Mouse (Mus musculus) forebrain, embryonic 11.5 days (tissue): ENCODE data around the gene Cracr2b. TPM values are rescaled to one million over a fixed set of nuclear protein-coding genes. Genes with fewer than 3 reads are reported as not detected.

Experiments used
- ATAC-seq: fragments of 200-750 bp; cut with Nextera tagmentation; replicated peaks from 2 replicates; pipeline ENCODE4 v1.8.0; 2017; ENCODE audit warnings: moderate TSS enrichment; ENCODE audit not compliant: low FRiP score
- DNase-seq: peaks from one replicate; pipeline ENCODE4 v3.0.0-alpha.2; 2017; ENCODE audit warnings: low spot score
- H3K27ac ChIP-seq: fragments of 300-500 bp; sonication (generic); 2 replicates; pipeline ENCODE4 v1.5.1; 2014; ENCODE audit warnings: low read depth, low read length
- H3K27me3 ChIP-seq: fragments of 300-500 bp; sonication (generic); 2 replicates; pipeline ENCODE4 v1.6.1; 2014; ENCODE audit warnings: mild to moderate bottlenecking, low read length, mixed read lengths; ENCODE audit not compliant: control insufficient read depth, insufficient read depth
- H3K36me3 ChIP-seq: fragments of 300-500 bp; sonication (generic); 2 replicates; pipeline ENCODE4 v1.6.1; 2014; ENCODE audit warnings: mild to moderate bottlenecking, low read length, moderate library complexity, mixed read lengths; ENCODE audit not compliant: control insufficient read depth, insufficient read depth
- H3K4me1 ChIP-seq: fragments of 300-500 bp; sonication (generic); replicated peaks from 2 replicates; pipeline ENCODE4 v1.6.1; 2014; ENCODE audit warnings: low read length, mixed read lengths; ENCODE audit not compliant: control insufficient read depth, insufficient read depth
- H3K4me2 ChIP-seq: fragments of 300-500 bp; sonication (generic); 2 replicates; pipeline ENCODE4 v1.6.1; 2014; ENCODE audit warnings: low read depth, mild to moderate bottlenecking, low read length, moderate library complexity, mixed read lengths; ENCODE audit not compliant: severe bottlenecking
- H3K4me3 ChIP-seq: fragments of 300-500 bp; sonication (generic); 2 replicates; pipeline ENCODE4 v1.5.1; 2014; ENCODE audit warnings: low read depth, low read length
- H3K9ac ChIP-seq: fragments of 300-500 bp; sonication (generic); 2 replicates; pipeline ENCODE4 v1.6.1; 2014; ENCODE audit warnings: low read length
- H3K9me3 ChIP-seq: fragments of 300-500 bp; sonication (generic); 2 replicates; pipeline ENCODE4 v1.6.1; 2016; ENCODE audit warnings: low read length, mixed read lengths; ENCODE audit not compliant: control insufficient read depth
- WGBS: fragments of 180-500 bp; shearing (Covaris S2); extraction: QIAGEN DNeasy Blood & Tissue Kit; methylation state at CpG from one replicate; pipeline ENCODE4 v1.1.7; 2014; 5-methylcytosine and 5-hydroxymethylcytosine counted together
- polyA plus RNA-seq: library from polyadenylated mRNA; unstranded; fragments of >200 nt; fragmentation: Nextera tagmentation; extraction: Ambion mirVana; gene quantifications from 2 replicates; pipeline ENCODE4 v1.2.1, GENCODE M21; 2014

The Cracr2b gene
- polyA plus RNA-seq, 1 experiment from 2014 or later, result 5.9 TPM

DNA sequence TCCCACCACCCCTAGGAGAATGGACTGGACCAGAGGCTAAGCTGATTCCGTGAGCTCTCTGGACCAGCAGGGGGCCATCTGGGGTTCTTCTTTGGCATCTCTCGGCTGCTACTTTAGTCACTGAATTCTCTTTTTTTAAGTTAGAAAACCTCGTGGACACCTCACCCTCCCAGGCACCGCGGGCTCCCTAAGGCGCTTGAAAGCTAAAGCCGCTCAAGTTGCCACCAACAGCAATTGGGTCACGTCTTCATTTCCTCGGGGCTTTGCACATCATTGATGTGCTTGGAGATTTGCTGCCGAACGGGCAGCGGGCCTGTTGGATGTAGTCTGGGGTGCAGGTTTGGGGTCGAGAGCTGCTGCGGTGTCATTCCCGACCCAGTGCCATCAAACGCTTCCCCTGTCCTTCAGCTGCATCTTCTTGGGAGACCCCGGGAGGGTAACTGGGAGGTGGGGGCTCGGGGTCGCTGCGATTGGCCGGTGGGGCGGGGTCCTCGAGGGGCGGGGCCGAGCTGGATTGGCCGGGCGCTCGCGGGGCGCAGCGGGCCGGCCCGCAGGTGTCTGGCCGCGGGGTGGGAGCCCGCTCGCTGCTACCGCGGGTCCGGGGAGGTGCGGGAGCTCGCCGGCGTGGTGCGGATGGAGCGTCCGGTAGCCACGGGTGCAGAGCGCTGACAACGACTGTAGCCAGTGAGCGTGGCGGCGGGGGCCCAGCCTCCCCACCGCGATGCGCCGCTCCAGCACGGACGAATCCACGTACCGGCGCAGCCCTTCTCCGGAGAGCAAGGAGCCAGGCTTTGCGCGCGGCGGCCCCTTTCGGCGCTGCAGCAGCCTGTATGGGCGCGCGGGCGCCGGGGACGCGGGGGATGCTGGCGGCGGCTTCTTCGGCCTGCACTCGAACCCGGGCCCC is 20.9 kb downstream of the Cracr2b start:
- Histone ChIP-seq H3K27me3 (peaks cover 6% of the 10 kb centered on the region), H3K36me3 (no peaks in the 10 kb centered on the region), H3K9me3 (no peaks in the 10 kb centered on the region), H3K4me1 (peaks cover 6% of the 10 kb centered on the region; the same call in 1 of the 2 replicates), H3K9ac (peak overlapping the region; percentile 65), H3K4me2 (peak overlapping the region; percentile 95), H3K27ac (no peak overlapping the region), H3K4me3 (peak overlapping the region; percentile 61)
- peak; percentile 86 for DNase-seq
- under 1% methylated on average over 79 of the region's 81 CpGs for WGBS
- ATAC-seq, result peak; percentile 79

- Histone ChIP-seq H3K4me3 (peak overlapping the region; percentile 61), H3K9ac (peak overlapping the region; percentile 65), H3K4me1 (peaks cover 6% of the 10 kb centered on the region; the same call in 1 of the 2 replicates), H3K4me2 (peak overlapping the region; percentile 95), H3K9me3 (no peaks in the 10 kb centered on the region), H3K36me3 (no peaks in the 10 kb centered on the region), H3K27me3 (peaks cover 4% of the 10 kb centered on the region), H3K27ac (no peak overlapping the region)
- DNase-seq (peak; percentile 61), ATAC-seq (peak; percentile 24; the same call in 1 of the 2 replicates)
- WGBS, result 5% methylated on average over 11 of the region's 11 CpGs
Measured at GRCm38 (mm10) chr7:141482531-141483024, 21.7 kb downstream of the Cracr2b start.

DNA sequence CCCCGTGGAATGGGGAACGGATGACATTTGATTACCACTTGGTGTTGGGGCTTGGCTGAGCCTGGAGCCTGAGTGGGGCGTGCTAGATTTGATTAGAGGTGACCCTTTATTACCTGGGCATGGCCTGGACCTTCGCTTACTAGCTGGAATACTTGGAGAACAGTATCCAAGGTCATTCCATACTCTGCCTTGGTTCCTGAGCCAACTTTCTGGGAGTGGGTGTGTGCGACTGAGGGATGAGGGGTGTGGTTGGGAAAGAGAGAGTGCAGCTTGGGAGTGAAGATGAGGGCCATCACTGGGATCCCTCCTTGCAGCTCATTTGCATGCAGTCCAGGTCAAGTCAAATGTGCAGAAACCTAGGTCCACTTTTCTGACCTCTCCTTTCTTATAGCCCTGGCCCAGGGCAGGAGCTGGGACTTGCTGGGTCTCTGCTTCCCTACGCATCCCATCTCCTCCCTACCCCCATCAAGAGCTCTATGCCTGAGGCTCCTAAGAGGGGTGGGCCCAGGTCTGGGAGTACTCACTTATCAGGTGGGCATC is 22.3 kb downstream of the Cracr2b start:
- no peak overlapping the region for H3K4me3 ChIP-seq
- peaks cover 4% of the 10 kb centered on the region for H3K27me3 ChIP-seq
- H3K36me3 ChIP-seq, result no peaks in the 10 kb centered on the region
- ATAC-seq, result no peak
- no peak overlapping the region for H3K27ac ChIP-seq
- 78% methylated on average over 6 of the region's 6 CpGs for WGBS
- no peaks in the 10 kb centered on the region for H3K9me3 ChIP-seq
- H3K4me2 ChIP-seq, result peak overlapping the region; percentile 95; the same call in 1 of the 2 replicates
- H3K9ac ChIP-seq, result no peak overlapping the region
- peaks cover 6% of the 10 kb centered on the region; the same call in 1 of the 2 replicates for H3K4me1 ChIP-seq
- DNase-seq, result no peak

DNA sequence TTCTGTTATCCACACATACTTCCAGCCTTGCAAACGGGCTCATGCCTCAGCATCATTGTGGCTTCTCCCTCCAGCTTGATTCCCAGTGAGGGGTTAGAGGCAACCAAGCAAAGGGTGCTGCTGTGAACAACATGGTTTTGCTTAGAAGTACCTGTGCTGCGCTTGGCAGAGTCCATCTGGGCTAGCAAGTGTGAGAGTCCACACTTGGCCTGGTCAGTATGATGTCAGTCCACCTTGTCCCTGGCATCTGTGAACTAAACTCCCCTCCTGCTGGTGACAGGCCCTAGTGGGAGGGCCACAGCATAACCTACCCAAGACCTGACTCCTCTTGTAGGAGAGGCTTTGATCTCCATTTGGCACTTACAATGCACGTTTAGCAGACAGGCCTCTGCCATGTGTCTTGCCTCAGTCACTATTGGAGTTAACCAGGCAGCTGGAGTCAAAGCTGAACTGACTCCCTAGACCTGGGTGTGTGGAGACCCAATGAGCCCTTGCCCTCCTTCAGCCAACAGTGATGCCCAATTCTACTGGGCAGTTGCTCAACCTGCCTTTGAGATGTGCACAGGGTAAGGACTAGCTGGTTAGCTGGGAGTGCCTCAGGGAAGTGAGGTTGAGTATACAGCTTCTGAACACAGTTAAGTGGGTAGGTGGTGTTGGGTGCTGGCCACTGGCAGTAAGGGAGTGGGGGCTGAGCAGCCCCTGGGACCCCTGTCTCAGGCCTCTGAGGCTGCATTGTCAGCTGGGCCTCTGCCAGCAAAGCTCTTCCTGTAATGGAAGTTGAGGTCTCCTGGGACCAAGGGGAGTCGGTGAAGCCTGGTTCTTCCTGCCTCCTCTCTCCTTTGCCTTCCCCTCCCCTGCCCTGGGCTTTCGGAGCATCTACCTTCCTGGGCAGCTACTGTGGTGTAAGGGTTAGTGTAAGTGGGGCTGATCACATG is 23.6 kb downstream of the Cracr2b start:
- 83% methylated on average over 5 of the region's 5 CpGs for WGBS
- Histone ChIP-seq H3K27ac (no peak overlapping the region), H3K4me2 (no peak overlapping the region), H3K4me1 (peaks cover 6% of the 10 kb centered on the region; the same call in 1 of the 2 replicates), H3K4me3 (no peak overlapping the region), H3K36me3 (no peaks in the 10 kb centered on the region), H3K27me3 (peaks cover 4% of the 10 kb centered on the region), H3K9me3 (no peaks in the 10 kb centered on the region), H3K9ac (no peak overlapping the region)
- ATAC-seq (no peak), DNase-seq (no peak)

- ATAC-seq (no peak), DNase-seq (no peak)
- H3K4me2 ChIP-seq, result no peak overlapping the region
- 83% methylated on average over 2 of the region's 2 CpGs for WGBS
- H3K4me1 ChIP-seq, result peaks cover 6% of the 10 kb centered on the region; the same call in 1 of the 2 replicates
- peaks cover 4% of the 10 kb centered on the region for H3K27me3 ChIP-seq
- no peaks in the 10 kb centered on the region for H3K36me3 ChIP-seq
- no peak overlapping the region for H3K27ac ChIP-seq
- no peak overlapping the region for H3K9ac ChIP-seq
- no peaks in the 10 kb centered on the region for H3K9me3 ChIP-seq
- no peak overlapping the region for H3K4me3 ChIP-seq
Measured at GRCm38 (mm10) chr7:141485186-141485585, 24.3 kb downstream of the Cracr2b start.

DNA sequence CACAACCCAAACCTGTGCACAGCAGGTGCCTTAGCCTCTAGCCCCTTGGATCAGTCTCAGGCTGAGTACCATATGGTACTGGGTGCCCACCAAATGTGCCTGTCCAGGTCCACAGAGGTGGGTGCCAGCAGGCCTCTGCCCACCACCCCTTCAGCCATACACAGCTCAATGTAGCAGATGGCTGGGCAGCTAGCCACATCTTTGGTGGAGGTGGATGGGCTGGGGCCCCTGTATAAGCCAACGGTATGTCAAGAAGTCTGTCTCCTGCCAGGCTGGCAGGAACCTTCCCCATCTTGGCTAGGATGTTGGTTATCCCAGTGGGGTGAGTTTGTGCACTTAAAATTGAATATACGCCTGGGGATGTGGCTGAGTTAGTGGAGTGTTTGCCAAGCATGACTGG is 24.7 kb downstream of the Cracr2b start:
- Histone ChIP-seq H3K4me1 (peaks cover 6% of the 10 kb centered on the region; the same call in 1 of the 2 replicates), H3K4me3 (no peak overlapping the region), H3K27ac (no peak overlapping the region), H3K4me2 (no peak overlapping the region), H3K9me3 (no peaks in the 10 kb centered on the region), H3K9ac (no peak overlapping the region), H3K36me3 (no peaks in the 10 kb centered on the region), H3K27me3 (peaks cover 4% of the 10 kb centered on the region; the same call in 1 of the 2 replicates)
- ATAC-seq (no peak), DNase-seq (no peak)
- 91% methylated on average over 2 of the region's 2 CpGs for WGBS

- WGBS, result 96% methylated on average over 1 of the region's 1 CpGs
Measured at GRCm38 (mm10) chr7:141486239-141486638, 25.3 kb downstream of the Cracr2b start.

GRCm38 (mm10) chr7:141487141-141487540 is 26.2 kb downstream of the Cracr2b start:
- no peak overlapping the region for H3K27ac ChIP-seq
- ATAC-seq, result no peak
- no peak overlapping the region for H3K9ac ChIP-seq
- 90% methylated on average over 7 of the region's 7 CpGs for WGBS
- H3K27me3 ChIP-seq, result peaks cover 4% of the 10 kb centered on the region; the same call in 1 of the 2 replicates
- no peak for DNase-seq
- peaks cover 6% of the 10 kb centered on the region; the same call in 1 of the 2 replicates for H3K4me1 ChIP-seq
- H3K9me3 ChIP-seq, result no peaks in the 10 kb centered on the region
- H3K4me3 ChIP-seq, result no peak overlapping the region
- H3K4me2 ChIP-seq, result no peak overlapping the region
- no peaks in the 10 kb centered on the region for H3K36me3 ChIP-seq

More at GRCm38 (mm10) chr7:141486239-141486638, 25.3 kb downstream of the Cracr2b start:
- Histone ChIP-seq H3K4me3 (no peak overlapping the region), H3K4me1 (peaks cover 6% of the 10 kb centered on the region; the same call in 1 of the 2 replicates), H3K9ac (no peak overlapping the region), H3K27ac (no peak overlapping the region), H3K27me3 (peaks cover 4% of the 10 kb centered on the region; the same call in 1 of the 2 replicates), H3K9me3 (no peaks in the 10 kb centered on the region), H3K36me3 (no peaks in the 10 kb centered on the region), H3K4me2 (no peak overlapping the region)
- DNase-seq (no peak), ATAC-seq (no peak)
